ENCODE assay signal across 8 mouse cellular contexts in genomic region chr12:86433371-86433821, GRCm38 (mm10).
A peak's percentile ranks its signal among the peaks of the same experiment; 100 is the strongest.
DNase-seq lines count a peak whose midpoint lies in the region; ATAC-seq and TF ChIP-seq lines count a peak whose summit lies in the region.

No protein-coding gene starts in this region.

- ATAC-seq in embryonic facial prominence, embryonic 12.5 days (ENCODE audit: insufficient number of reproducible peaks, insufficient read depth, low FRiP score, low TSS enrichment): peak; percentile 77
- peak; percentile 90 for ATAC-seq in kidney, embryonic 14.5 days (ENCODE audit: low FRiP score, low TSS enrichment)
- no peak; the same call in 1 of the 2 replicates for ATAC-seq in limb, embryonic 12.5 days (ENCODE audit: insufficient number of reproducible peaks, insufficient read depth, low FRiP score, low TSS enrichment, low read depth)
- ATAC-seq in midbrain, postnatal 0 days (ENCODE audit: low FRiP score): peak; percentile 85

- H3K36me3 ChIP-seq in embryonic facial prominence, embryonic 12.5 days: no peaks in the 10 kb centered on the region
- no peaks in the 10 kb centered on the region for H3K36me3 ChIP-seq in heart, embryonic 10.5 days
- H3K36me3 ChIP-seq in kidney, embryonic 14.5 days (ENCODE audit: control insufficient read depth, insufficient read depth, low read length): no peaks in the 10 kb centered on the region
- H3K36me3 ChIP-seq in limb, embryonic 12.5 days: no peaks in the 10 kb centered on the region
- H3K36me3 ChIP-seq in midbrain, postnatal 0 days (ENCODE audit: insufficient read depth, low read length): no peaks in the 10 kb centered on the region

- peak overlapping the region; percentile 46 for H3K4me2 ChIP-seq in embryonic facial prominence, embryonic 12.5 days (replicated peaks)
- peak overlapping the region; percentile 28 for H3K4me2 ChIP-seq in kidney, embryonic 14.5 days (replicated peaks; ENCODE audit: low read depth, low read length)
- H3K4me2 ChIP-seq in limb, embryonic 12.5 days: peak overlapping the region; percentile 55
- peak overlapping the region; percentile 48 for H3K4me2 ChIP-seq in midbrain, postnatal 0 days (ENCODE audit: low read depth, low read length, poor library complexity, severe bottlenecking)

- no peaks in the 10 kb centered on the region for H3K4me1 ChIP-seq in embryonic facial prominence, embryonic 12.5 days
- peaks cover 8% of the 10 kb centered on the region; the same call in 1 of the 2 replicates for H3K4me1 ChIP-seq in heart, embryonic 10.5 days
- no peaks in the 10 kb centered on the region for H3K4me1 ChIP-seq in kidney, embryonic 14.5 days (ENCODE audit: control insufficient read depth, insufficient read depth, low read length)
- H3K4me1 ChIP-seq in limb, embryonic 12.5 days (replicated peaks): no peaks in the 10 kb centered on the region
- H3K4me1 ChIP-seq in midbrain, postnatal 0 days (ENCODE audit: insufficient read depth, low read length): no peaks in the 10 kb centered on the region

- peak; percentile 23 for DNase-seq in 3134 (ENCODE audit: extremely low read depth, insufficient read length, low spot score)
- peak; percentile 72 for DNase-seq in adrenal gland, postnatal 14 days
- peak; percentile 85 for DNase-seq in heart, embryonic 10.5 days (ENCODE audit: low spot score)
- peak; percentile 92 for DNase-seq in midbrain, postnatal 0 days (ENCODE audit: low spot score)
- peak; percentile 49 for DNase-seq in telencephalon, adult 2 months (ENCODE audit: low read depth, low spot score)

- 3% methylated on average over 9 of the region's 13 CpGs for WGBS in embryonic facial prominence, embryonic 12.5 days
- 3% methylated on average over 12 of the region's 13 CpGs for WGBS in heart, embryonic 10.5 days
- WGBS in kidney, embryonic 14.5 days: 3% methylated on average over 13 of the region's 13 CpGs
- 3% methylated on average over 13 of the region's 13 CpGs for WGBS in limb, embryonic 12.5 days
- 1% methylated on average over 6 of the region's 13 CpGs for WGBS in midbrain, postnatal 0 days

- TF ChIP-seq CTCF in midbrain, postnatal 0 days (IDR thresholded peaks at IDR 0.05): peak; percentile 83

- H3K4me3 ChIP-seq in embryonic facial prominence, embryonic 12.5 days: peak overlapping the region; percentile 13; the same call in 1 of the 2 replicates
- peak overlapping the region; percentile 50 for H3K4me3 ChIP-seq in heart, embryonic 10.5 days
- H3K4me3 ChIP-seq in kidney, embryonic 14.5 days (ENCODE audit: low read length): peak overlapping the region; percentile 18; the same call in 1 of the 2 replicates
- peak overlapping the region; percentile 22; the same call in 1 of the 2 replicates for H3K4me3 ChIP-seq in limb, embryonic 12.5 days (replicated peaks)
- H3K4me3 ChIP-seq in midbrain, postnatal 0 days (ENCODE audit: low read depth, low read length): peak overlapping the region; percentile 21; the same call in 1 of the 2 replicates

- no peak overlapping the region for H3K27ac ChIP-seq in embryonic facial prominence, embryonic 12.5 days
- peak overlapping the region; percentile 71 for H3K27ac ChIP-seq in heart, embryonic 10.5 days
- no peak overlapping the region for H3K27ac ChIP-seq in kidney, embryonic 14.5 days (ENCODE audit: low read depth, low read length)
- no peak overlapping the region for H3K27ac ChIP-seq in limb, embryonic 12.5 days
- no peak overlapping the region for H3K27ac ChIP-seq in midbrain, postnatal 0 days (ENCODE audit: low read depth, low read length)

- no peak overlapping the region for H3K9ac ChIP-seq in embryonic facial prominence, embryonic 12.5 days
- H3K9ac ChIP-seq in kidney, embryonic 14.5 days (ENCODE audit: low read depth, low read length): peak overlapping the region; percentile 8; the same call in 1 of the 2 replicates
- no peak overlapping the region for H3K9ac ChIP-seq in limb, embryonic 12.5 days (replicated peaks)
- peak overlapping the region; percentile 44 for H3K9ac ChIP-seq in midbrain, postnatal 0 days (replicated peaks; ENCODE audit: low read length, poor library complexity, severe bottlenecking)

- H3K9me3 ChIP-seq in embryonic facial prominence, embryonic 12.5 days: no peaks in the 10 kb centered on the region
- H3K9me3 ChIP-seq in heart, embryonic 10.5 days: no peaks in the 10 kb centered on the region
- no peaks in the 10 kb centered on the region for H3K9me3 ChIP-seq in kidney, embryonic 14.5 days (ENCODE audit: control insufficient read depth, low read length)
- H3K9me3 ChIP-seq in limb, embryonic 12.5 days: no peaks in the 10 kb centered on the region
- no peaks in the 10 kb centered on the region for H3K9me3 ChIP-seq in midbrain, postnatal 0 days (ENCODE audit: low read length)

- H3K27me3 ChIP-seq in embryonic facial prominence, embryonic 12.5 days: 0 out of 2 replicates have a peak, but pooled peaks cover 6% of the 10 kb centered on the region
- 0 out of 2 replicates have a peak, but pooled peaks cover 11% of the 10 kb centered on the region for H3K27me3 ChIP-seq in heart, embryonic 10.5 days (ENCODE audit: insufficient read depth, poor library complexity, severe bottlenecking)
- H3K27me3 ChIP-seq in kidney, embryonic 14.5 days (ENCODE audit: control insufficient read depth, insufficient read depth, low read length): 0 out of 2 replicates have a peak, but pooled peaks cover 8% of the 10 kb centered on the region
- H3K27me3 ChIP-seq in limb, embryonic 12.5 days: peaks cover 33% of the 10 kb centered on the region
- H3K27me3 ChIP-seq in midbrain, postnatal 0 days (ENCODE audit: insufficient read depth, low read length): no peaks in the 10 kb centered on the region

Comparison
In these comparisons a context has a peak if more than half of its experiments do, and no peak if none do; other contexts are left out.
1. DNase-seq: peak in every context shown above with its lines; median percentile 92 in midbrain, postnatal 0 days; 85 in heart, embryonic 10.5 days; 72 in adrenal gland, postnatal 14 days; 49 in telencephalon, adult 2 months; 23 in 3134.
2. H3K9ac ChIP-seq: peak in kidney, embryonic 14.5 days (single experiment) and midbrain, postnatal 0 days (single experiment); none in embryonic facial prominence, embryonic 12.5 days (single experiment) and limb, embryonic 12.5 days (single experiment).
3. Peak in every context shown above with its lines, with median percentiles within 50 percentile points of each other: H3K4me2 ChIP-seq and H3K4me3 ChIP-seq.